Mouse (Mus musculus) mouse embryonic stem cell (cell line): ENCODE data around the gene Gadl1.

Source experiments
- in situ Hi-C, 2 experiments: fragments of 300-500 bp; cut with MboI; formaldehyde crosslinking; loops; 1 replicate in 1 of 2; 3 replicates in 1 of 2; pipeline ENCODE4 v1.14.3; 2019 to 2020; ENCODE audit warnings: low sequenced_read_pairs in 2 of 2, low pct_unique_long_range_greater_than_20kb in 1 of 2, mixed read lengths in 1 of 2; ENCODE audit not compliant: unreplicated experiment in 1 of 2

Gene Gadl1

GRCm38 (mm10) chr9:115909155-115909554 lies at the start of gene Gadl1:
Gene Gadl1, plus strand, starts transcription at chr9:115909455.
- in situ Hi-C loops, result no loop called here

GRCm38 (mm10) chr9:115862802-115863201 lies 46.5 kb upstream of the Gadl1 start:
- in situ Hi-C loops, result loop anchor here in 1 of 2 experiments (25.0 kb wide), 1 partner anchor 151 kb away; no protein-coding TSS in a partner anchor

- in situ Hi-C loops, result loop anchor here in 1 of 2 experiments (25.0 kb wide), 1 partner anchor 151 kb away; no protein-coding TSS in a partner anchor
These were observed 45.9 kb upstream of the Gadl1 start for GRCm38 (mm10) chr9:115863326-115863725.

GRCm38 (mm10) chr9:115867277-115867676 lies 42.0 kb upstream of the Gadl1 start:
- in situ Hi-C loops, result loop anchor here in 1 of 2 experiments (25.0 kb wide), 1 partner anchor 155 kb away; no protein-coding TSS in a partner anchor

- in situ Hi-C loops, result loop anchor here in 1 of 2 experiments (25.0 kb wide), 1 partner anchor 158 kb away; no protein-coding TSS in a partner anchor
These were observed 39.1 kb upstream of the Gadl1 start for GRCm38 (mm10) chr9:115870168-115870567.

- in situ Hi-C loops, result loop anchor here in 1 of 2 experiments (25.0 kb wide), 1 partner anchor 158 kb away; no protein-coding TSS in a partner anchor
These were observed 38.6 kb upstream of the Gadl1 start for GRCm38 (mm10) chr9:115870640-115871039.

GRCm38 (mm10) chr9:115880500-115880899 lies 28.8 kb upstream of the Gadl1 start:
- in situ Hi-C loops, result no loop called here

GRCm38 (mm10) chr9:115881137-115881536 lies 28.1 kb upstream of the Gadl1 start:
- in situ Hi-C loops, result no loop called here

GRCm38 (mm10) chr9:115882627-115883200 lies 26.5 kb upstream of the Gadl1 start:
- in situ Hi-C loops, result no loop called here

GRCm38 (mm10) chr9:115883413-115883812 lies 25.8 kb upstream of the Gadl1 start:
- in situ Hi-C loops, result no loop called here

GRCm38 (mm10) chr9:115887571-115887970 lies 21.7 kb upstream of the Gadl1 start:
- in situ Hi-C loops, result no loop called here

GRCm38 (mm10) chr9:115893131-115893530 lies 16.1 kb upstream of the Gadl1 start:
- in situ Hi-C loops, result no loop called here

- in situ Hi-C loops, result no loop called here
These were observed 15.3 kb upstream of the Gadl1 start for GRCm38 (mm10) chr9:115893947-115894346.

- in situ Hi-C loops, result no loop called here
These were observed 930 bp upstream of the Gadl1 start for GRCm38 (mm10) chr9:115908325-115908724.

GRCm38 (mm10) chr9:115914006-115914405 lies 4.8 kb downstream of the Gadl1 start:
- in situ Hi-C loops, result no loop called here

GRCm38 (mm10) chr9:115915586-115916270 lies 6.5 kb downstream of the Gadl1 start:
- in situ Hi-C loops, result no loop called here

GRCm38 (mm10) chr9:115919736-115920135 lies 10.5 kb downstream of the Gadl1 start:
- in situ Hi-C loops, result no loop called here

GRCm38 (mm10) chr9:115922662-115923061 lies 13.4 kb downstream of the Gadl1 start:
- in situ Hi-C loops, result no loop called here

- in situ Hi-C loops, result no loop called here
These were observed 14.8 kb downstream of the Gadl1 start for GRCm38 (mm10) chr9:115924094-115924493.

- in situ Hi-C loops, result no loop called here
These were observed 22.5 kb downstream of the Gadl1 start for GRCm38 (mm10) chr9:115931803-115932202.
